Mouse (Mus musculus): ENCODE measurements at regions not wholly inside any gene's neighbourhood (a gene's known extent, or its start where the extent isn't known, plus 50 kb on each side); places are given as distances from the start of the nearest gene placed in this dataset.
"Not testable (repeated sequence)": the region's sequence is repeated elsewhere in the genome, so short reads cannot be mapped to it uniquely, and the experiment has no call there.

- DNase-seq (ENCODE audit: low read depth, low spot score) = no peak
Observed at GRCm38 (mm10) chr3:69669541-69669940, 52.2 kb upstream of the Nmd3 start.

DNA sequence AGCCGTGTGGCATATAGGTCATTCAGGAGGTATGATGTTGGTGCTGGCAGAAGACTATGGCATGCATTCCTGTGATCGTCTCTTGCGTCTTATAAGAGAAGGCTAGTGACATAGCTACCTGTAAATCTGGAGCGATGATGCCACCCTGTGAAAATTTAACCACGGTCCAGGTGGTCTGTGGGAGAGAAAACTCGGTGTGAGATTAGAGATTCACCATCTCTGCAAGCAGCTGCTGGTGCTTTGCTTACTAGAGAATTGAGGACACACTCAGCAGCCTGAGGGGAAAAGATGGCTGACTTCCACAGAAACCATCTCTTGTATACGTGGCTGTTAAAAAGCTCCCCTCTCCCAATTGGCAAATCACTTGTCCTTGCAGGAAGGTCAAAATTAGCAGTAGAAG lies 54.0 kb upstream of the Nmd3 start:
- no peak for DNase-seq (ENCODE audit: low read depth, low spot score)

DNA sequence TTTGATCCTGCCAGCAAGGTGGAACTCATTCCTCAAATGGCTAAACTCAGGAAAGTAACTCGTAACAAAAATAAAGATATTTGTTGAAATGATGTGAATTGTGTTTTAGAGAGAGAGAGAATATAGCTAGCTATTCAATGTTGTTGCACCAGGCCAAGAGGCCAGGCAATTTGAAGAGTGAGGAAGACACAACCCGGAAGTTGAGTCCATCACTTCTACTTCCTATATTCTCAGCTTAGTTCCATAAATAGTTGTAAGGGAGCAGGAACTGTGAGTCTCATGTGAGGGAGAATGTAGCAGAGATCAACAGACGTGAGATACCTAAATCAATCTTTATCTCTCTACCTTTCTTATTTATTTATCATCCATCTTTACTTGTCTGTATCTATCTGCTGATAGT lies 54.4 kb upstream of the Nmd3 start:
- no peak for DNase-seq (ENCODE audit: low read depth, low spot score)

DNA sequence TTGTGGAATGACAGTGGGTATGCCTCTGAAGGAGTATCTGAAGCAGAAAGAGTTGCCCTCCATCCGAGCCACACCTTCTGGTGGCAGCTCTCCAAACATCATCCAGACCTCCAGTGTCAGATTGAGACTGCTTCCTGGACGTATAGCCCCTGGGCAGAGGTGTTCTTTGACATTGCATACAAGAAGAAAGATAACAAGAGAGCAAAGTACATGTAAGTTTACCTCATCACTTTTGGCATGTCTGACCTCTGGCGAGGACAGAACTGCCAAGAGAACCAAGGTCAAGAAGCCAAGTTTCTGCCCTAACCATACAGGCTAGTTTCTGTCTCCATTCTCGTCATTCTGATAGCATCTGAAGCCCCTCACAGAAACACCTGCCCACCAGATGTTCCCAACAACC lies 57.5 kb upstream of the Nmd3 start:
- no peak for DNase-seq (ENCODE audit: low read depth, low spot score)

- DNase-seq (ENCODE audit: low read depth, low spot score) = peak; percentile 15
Observed at GRCm38 (mm10) chr3:69658185-69658584, 59.4 kb upstream of the B3galnt1 start.

DNA sequence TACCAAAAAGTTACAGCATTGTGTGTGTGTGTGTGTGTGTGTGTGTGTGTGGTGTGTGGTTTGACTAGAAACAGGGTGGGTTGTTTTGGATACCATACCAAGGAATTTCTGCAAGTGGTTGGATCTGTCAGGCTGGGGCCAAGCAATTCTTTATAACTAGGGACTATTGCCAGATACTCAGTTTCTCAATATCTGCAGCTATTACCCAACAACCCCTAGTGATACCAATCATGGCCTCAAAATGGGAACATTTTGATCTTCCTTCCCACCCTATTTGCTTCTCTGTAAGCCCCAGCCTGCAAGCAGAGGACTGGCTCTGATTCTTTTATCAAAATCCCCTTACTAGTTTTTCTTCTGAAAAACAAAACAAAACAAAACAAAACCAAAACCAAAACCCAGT lies 58.8 kb upstream of the B3galnt1 start:
- DNase-seq (ENCODE audit: low read depth, low spot score) = no peak

DNA sequence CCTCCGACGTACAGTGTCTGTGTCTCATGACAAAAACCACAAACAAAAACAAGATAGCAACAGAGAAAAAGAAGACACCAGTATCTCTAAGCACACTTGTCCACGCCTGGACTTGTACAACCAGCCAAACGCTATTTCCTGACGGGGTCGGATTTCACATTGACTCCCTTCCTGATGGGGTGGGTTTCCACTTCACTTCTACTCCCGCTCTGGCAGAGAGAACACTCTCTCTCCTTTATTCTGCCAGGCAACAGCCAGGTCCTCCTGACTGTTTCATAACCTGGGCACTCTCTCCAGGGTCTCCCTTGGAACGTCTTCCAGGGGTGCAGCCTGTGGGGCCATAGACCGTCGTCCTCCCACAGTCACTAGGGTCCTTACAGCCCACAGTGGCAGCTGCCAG lies 56.9 kb upstream of the B3galnt1 start:
- DNase-seq (ENCODE audit: low read depth, low spot score) = not testable (repeated sequence)

- DNase-seq (ENCODE audit: low read depth, low spot score) = no peak
Observed at GRCm38 (mm10) chr3:69655001-69655400, 56.2 kb upstream of the B3galnt1 start.

- not testable (repeated sequence) for DNase-seq (ENCODE audit: low read depth, low spot score)
Observed at GRCm38 (mm10) chr3:69653361-69653760, 54.6 kb upstream of the B3galnt1 start.

GRCm38 (mm10) chr3:69649561-69649960 lies 50.8 kb upstream of the B3galnt1 start:
- DNase-seq (ENCODE audit: low read depth, low spot score) = no peak

All from R1 (cell line).